Mouse (Mus musculus) MEL (cell line): ENCODE data around the gene Sertad2. TPM values are rescaled to one million over a fixed set of nuclear protein-coding genes. Genes with fewer than 3 reads are reported as not detected.

Experiments
- DNase-seq: peaks from one replicate; pipeline ENCODE4 v3.0.0; 2011; ENCODE audit warnings: low read depth, low spot score
- H3K27ac ChIP-seq: 2 replicates; pipeline ENCODE4 v1.5.1; 2012; ENCODE audit warnings: low read depth, mild to moderate bottlenecking, control low read depth, low read length, moderate library complexity; ENCODE audit not compliant: control insufficient read depth
- H3K27me3 ChIP-seq, 2 experiments: fragments of 150-350 bp in 1 of 2; sonication (generic) in 1 of 2; 2 replicates each; pipeline ENCODE4 v1.6.1; 2012; ENCODE audit warnings: low read length in 2 of 2, mild to moderate bottlenecking in 2 of 2, improper control_type of control experiment in 1 of 2, moderate library complexity in 1 of 2; ENCODE audit not compliant: insufficient read depth in 2 of 2, control insufficient read depth in 1 of 2
- H3K36me3 ChIP-seq, 2 experiments: 2 replicates each; pipeline ENCODE4 v1.6.1; 2012 to 2014; ENCODE audit warnings: low read length in 2 of 2, improper control_type of control experiment in 1 of 2, inconsistent platforms in 1 of 2, mild to moderate bottlenecking in 1 of 2; ENCODE audit not compliant: insufficient read depth in 2 of 2, control insufficient read depth in 1 of 2
- H3K4me1 ChIP-seq, 2 experiments: fragments of 150-350 bp in 1 of 2; sonication (generic) in 1 of 2; 2 replicates each; pipeline ENCODE4 v1.6.1; 2012; ENCODE audit warnings: low read length in 2 of 2, improper control_type of control experiment in 1 of 2, mild to moderate bottlenecking in 1 of 2; ENCODE audit not compliant: insufficient read depth in 2 of 2, control insufficient read depth in 1 of 2
- H3K4me3 ChIP-seq, 2 experiments: fragments of 150-350 bp in 1 of 2; sonication (generic) in 1 of 2; 2 replicates each; pipeline ENCODE4 v1.5.1; 2012; ENCODE audit warnings: low read depth in 2 of 2, low read length in 2 of 2, mild to moderate bottlenecking in 2 of 2, moderate library complexity in 2 of 2, control low read depth in 1 of 2, improper control_type of control experiment in 1 of 2; ENCODE audit not compliant: control insufficient read depth in 1 of 2, insufficient read depth in 1 of 2
- H3K79me2 ChIP-seq: 2 replicates; pipeline ENCODE4 v1.6.1; 2012; ENCODE audit warnings: mild to moderate bottlenecking, low read length, moderate library complexity; ENCODE audit not compliant: control insufficient read depth, poor library complexity, insufficient read depth
- H3K9ac ChIP-seq: 2 replicates; pipeline ENCODE4 v1.6.1; 2012; ENCODE audit warnings: low read depth, mild to moderate bottlenecking, control low read depth, low read length, moderate library complexity; ENCODE audit not compliant: control insufficient read depth, poor library complexity, severe bottlenecking
- H3K9me3 ChIP-seq: fragments of 150-350 bp; sonication (generic); replicated peaks from 2 replicates; pipeline ENCODE4 v1.6.1; 2012; ENCODE audit warnings: mild to moderate bottlenecking, low read length, improper control_type of control experiment, moderate library complexity; ENCODE audit not compliant: insufficient read depth
- CHD2 ChIP-seq: IDR thresholded peaks from 2 replicates; pipeline ENCODE4 v1.6.1; 2011; ENCODE audit warnings: low read length, improper control_type of control experiment
- CTCF ChIP-seq, 3 experiments: IDR thresholded peaks in 2 of 3; conservative IDR thresholded peaks in 1 of 3; 2 replicates each; pipeline ENCODE4 v1.5.1; 2011 to 2012; ENCODE audit warnings: low read length in 3 of 3, low read depth in 2 of 3, mild to moderate bottlenecking in 2 of 3, improper control_type of control experiment in 1 of 3, inconsistent platforms in 1 of 3, mixed read lengths in 1 of 3, moderate library complexity in 1 of 3; ENCODE audit not compliant: control insufficient read depth in 1 of 3, insufficient read depth in 1 of 3, poor library complexity in 1 of 3, severe bottlenecking in 1 of 3
- ELF1 ChIP-seq: IDR thresholded peaks from 2 replicates; pipeline ENCODE4 v1.6.1; 2014; ENCODE audit warnings: low read depth, mild to moderate bottlenecking, inconsistent platforms, low read length, improper control_type of control experiment, moderate library complexity
- ETS1 ChIP-seq: IDR thresholded peaks from 2 replicates; pipeline ENCODE4 v1.6.1; 2012; ENCODE audit warnings: low read depth, mild to moderate bottlenecking, inconsistent platforms, low read length, improper control_type of control experiment, moderate library complexity
- HCFC1 ChIP-seq: IDR thresholded peaks from 2 replicates; pipeline ENCODE4 v1.6.1; 2012; ENCODE audit warnings: low read depth, mild to moderate bottlenecking, inconsistent platforms, low read length, improper control_type of control experiment, moderate library complexity
- KAT2A ChIP-seq: conservative IDR thresholded peaks from 2 replicates; pipeline ENCODE4 v1.6.1; 2012; ENCODE audit warnings: low read depth, low read length, improper control_type of control experiment, inconsistent platforms
- MAZ ChIP-seq: IDR thresholded peaks from 2 replicates; pipeline ENCODE4 v1.6.1; 2012; ENCODE audit warnings: low read depth, mild to moderate bottlenecking, inconsistent platforms, low read length, improper control_type of control experiment
- MXI1 ChIP-seq: IDR thresholded peaks from 2 replicates; pipeline ENCODE4 v1.6.1; 2011; ENCODE audit warnings: mild to moderate bottlenecking, low read depth, low read length, improper control_type of control experiment
- NELFE ChIP-seq: IDR thresholded peaks from 2 replicates; pipeline ENCODE4 v1.6.1; 2011; ENCODE audit warnings: low read depth, low read length, improper control_type of control experiment
- NRF1 ChIP-seq: IDR thresholded peaks from 2 replicates; pipeline ENCODE4 v1.6.1; 2014; ENCODE audit warnings: low read depth, mild to moderate bottlenecking, inconsistent platforms, low read length, improper control_type of control experiment, moderate library complexity; ENCODE audit not compliant: poor library complexity, insufficient read depth, severe bottlenecking
- POLR2A ChIP-seq, 2 experiments: IDR thresholded peaks; 2 replicates each; pipeline ENCODE4 v1.6.1; 2011 to 2012; ENCODE audit warnings: low read length in 2 of 2, mild to moderate bottlenecking in 2 of 2, control low read depth in 1 of 2, improper control_type of control experiment in 1 of 2, low read depth in 1 of 2, moderate library complexity in 1 of 2; ENCODE audit not compliant: control insufficient read depth in 1 of 2, insufficient read depth in 1 of 2, poor library complexity in 1 of 2
- POLR2AphosphoS2 ChIP-seq: IDR thresholded peaks from 2 replicates; pipeline ENCODE4 v1.6.1; 2011; ENCODE audit warnings: low read length, improper control_type of control experiment
- SIN3A ChIP-seq: IDR thresholded peaks from 2 replicates; pipeline ENCODE4 v1.6.1; 2012; ENCODE audit warnings: low read length, improper control_type of control experiment, inconsistent platforms
- TAL1 ChIP-seq: IDR thresholded peaks from 2 replicates; pipeline ENCODE4 v1.6.1; 2012; ENCODE audit warnings: mild to moderate bottlenecking, inconsistent platforms, low read length, moderate library complexity, mixed read lengths
- TBP ChIP-seq: IDR thresholded peaks from 2 replicates; pipeline ENCODE4 v1.8.0; 2011; ENCODE audit warnings: low read depth, low read length, improper control_type of control experiment
- TCF12 ChIP-seq: IDR thresholded peaks from 2 replicates; pipeline ENCODE4 v1.6.1; 2014; ENCODE audit warnings: low read depth, mild to moderate bottlenecking, inconsistent platforms, low read length, improper control_type of control experiment, moderate library complexity
- UBTF ChIP-seq: IDR thresholded peaks from 2 replicates; pipeline ENCODE4 v1.6.1; 2012; ENCODE audit warnings: low read depth, mild to moderate bottlenecking, inconsistent platforms, low read length, improper control_type of control experiment, moderate library complexity, borderline replicate concordance; ENCODE audit not compliant: insufficient read depth
- USF2 ChIP-seq, 2 experiments: IDR thresholded peaks; 2 replicates each; pipeline ENCODE4 v1.6.1; 2011 to 2012; ENCODE audit warnings: improper control_type of control experiment in 2 of 2, low read length in 2 of 2, borderline replicate concordance in 1 of 2, inconsistent platforms in 1 of 2, low read depth in 1 of 2, mild to moderate bottlenecking in 1 of 2; ENCODE audit not compliant: insufficient read depth in 1 of 2
- ZC3H11A ChIP-seq: IDR thresholded peaks from 2 replicates; pipeline ENCODE4 v1.6.1; 2012; ENCODE audit warnings: low read depth, mild to moderate bottlenecking, inconsistent platforms, low read length, improper control_type of control experiment
- ZMIZ1 ChIP-seq: IDR thresholded peaks from 2 replicates; pipeline ENCODE4 v1.6.1; 2012; ENCODE audit warnings: low read depth, mild to moderate bottlenecking, inconsistent platforms, low read length, improper control_type of control experiment, moderate library complexity
- polyA plus RNA-seq, 2 experiments: library from polyadenylated mRNA; stranded (reverse) in 1 of 2; unstranded in 1 of 2; fragments of >175 nt in 1 of 2; fragments of >200 nt in 1 of 2; gene quantifications; 2 replicates each; pipeline versions ENCODE4 v1.2.1 to v1.2.4; 2012; ENCODE audit warnings: low replicate concordance in 2 of 2, low read depth in 1 of 2; ENCODE audit not compliant: insufficient read length in 2 of 2, insufficient read depth in 1 of 2, missing spikeins in 1 of 2
- total RNA-seq: library from RNA; depleted of rRNA; stranded (reverse); fragments of 300-350 nt; gene quantifications from 2 replicates; pipeline ENCODE4 v1.2.3, GENCODE M21; 2012; rRNA removed

Gene Sertad2
- total RNA-seq (7.0 TPM in 2 replicates), polyA plus RNA-seq (10 to 100 TPM in 1 of 2 experiments, not detected in 1; 11.5 TPM)

GRCm38 (mm10) chr11:20542739-20543452 is at the start of gene Sertad2:
Sertad2 (plus strand) TSS chr11:20543253.
- Histone ChIP-seq H3K4me1 (peaks cover 9 to 22% of the 10 kb centered on the region in 2 experiments), H3K4me3 (peak within 1 kb of the TSS; percentile 90 to 99), H3K79me2 (peaks cover 6% of the 10 kb centered on the region; the same call in 1 of the 2 replicates), H3K36me3 (peaks cover 0 to 17% of the 10 kb centered on the region in 2 experiments; a peak in 2 of 4 replicates), H3K27ac (peak within 1 kb of the TSS; percentile 76), H3K27me3 (no peaks in the 10 kb centered on the region), H3K9me3 (no peaks in the 10 kb centered on the region), H3K9ac (peak within 1 kb of the TSS; percentile 82)
- DNase-seq = peak; percentile 100
- TF ChIP-seq CTCF (IDR thresholded peaks at IDR 0.05 in 2 of 3, conservative IDR thresholded peaks at IDR 0.05 in 1 of 3; ENCODE audit: control insufficient read depth in 1 of 3, insufficient read depth in 1 of 3, low read depth in 2 of 3, low read length in 3 of 3, poor library complexity in 1 of 3, severe bottlenecking in 1 of 3) = 0 out of 6 replicates have a peak, but pooled peaks of 1 of the 3 experiments have one; percentile 1
- peak; percentile 56; the same call in 1 of the 2 replicates for TF ChIP-seq ETS1
- TF ChIP-seq HCFC1 = peak; percentile 66
- no peak for TF ChIP-seq UBTF
- no peak for TF ChIP-seq KAT2A
- 0 out of 2 replicates have a peak, but pooled peaks have one; percentile 25 for TF ChIP-seq NRF1
- TF ChIP-seq MAZ = peak; percentile 99
- peak; percentile 68 for TF ChIP-seq ELF1
- TF ChIP-seq CHD2 = peak; percentile 81
- no peak for TF ChIP-seq ZC3H11A
- peak; percentile 55; the same call in 1 of the 2 replicates for TF ChIP-seq TCF12
- peak; percentile 74; the same call in 1 of the 2 replicates for TF ChIP-seq POLR2AphosphoS2
- TF ChIP-seq TBP = peak; percentile 89
- TF ChIP-seq NELFE = peak; percentile 83
- no peak for TF ChIP-seq TAL1
- TF ChIP-seq MXI1 = peak; percentile 65; the same call in 1 of the 2 replicates
- peak; percentile 78 for TF ChIP-seq SIN3A
- TF ChIP-seq USF2 (IDR thresholded peaks at IDR 0.05; ENCODE audit: borderline replicate concordance in 1 of 2, insufficient read depth in 1 of 2, low read depth in 1 of 2, low read length in 2 of 2) = no peak
- peak; percentile 92 for TF ChIP-seq ZMIZ1
- peak; percentile 71 to 89; a peak in 3 of 4 replicates for TF ChIP-seq POLR2A (IDR thresholded peaks at IDR 0.05; ENCODE audit: control insufficient read depth in 1 of 2, insufficient read depth in 1 of 2, low read depth in 1 of 2, low read length in 2 of 2, poor library complexity in 1 of 2)
